17 mouse cellular contexts compared by ENCODE assay signal in genomic region chr8:127885211-127885610, GRCm38 (mm10).
"Had no signal": no experiment of that assay in that cellular context is flagged by ENCODE, and none has a peak within 500 bp of the region (broad histone marks: within the 10 kb centered on the region; RNA-seq: fewer than 3 reads in every experiment).

No protein-coding gene starts in this region.

- H3K4me3 ChIP-seq: heart, embryonic 10.5 days; heart, embryonic 12.5 days; hindbrain, embryonic 15.5 days; layer of hippocampus, adult 2 months; left cerebral cortex, adult 2 months; limb, embryonic 13.5 days; limb, embryonic 15.5 days; liver, embryonic 12.5 days had no signal

- H3K9me3 ChIP-seq: heart, embryonic 10.5 days; hindbrain, embryonic 15.5 days; limb, embryonic 13.5 days; limb, embryonic 15.5 days; liver, embryonic 12.5 days had no signal

- H3K4me1 ChIP-seq: hindbrain, embryonic 15.5 days; limb, embryonic 13.5 days; limb, embryonic 15.5 days; liver, embryonic 12.5 days had no signal

- H3K4me2 ChIP-seq: heart, embryonic 12.5 days; hindbrain, embryonic 15.5 days; limb, embryonic 13.5 days; limb, embryonic 15.5 days; liver, embryonic 12.5 days had no signal

- H3K27ac ChIP-seq: heart, embryonic 10.5 days; hindbrain, embryonic 15.5 days; hindbrain, postnatal 0 days; layer of hippocampus, adult 2 months; left cerebral cortex, adult 2 months; limb, embryonic 13.5 days; limb, embryonic 15.5 days; liver, embryonic 12.5 days; liver, embryonic 14.5 days had no signal

- DNase-seq: gastrocnemius, postnatal 14 days; gastrocnemius, postnatal 36 days; heart, postnatal 10 days; heart, postnatal 36 days; kidney, postnatal 10 days; kidney, postnatal 4 days had no signal

- H3K9ac ChIP-seq: heart, embryonic 12.5 days; hindbrain, embryonic 15.5 days; limb, embryonic 13.5 days; limb, embryonic 15.5 days; liver, embryonic 12.5 days; liver, embryonic 14.5 days had no signal

- H3K27me3 ChIP-seq: heart, embryonic 12.5 days; hindbrain, embryonic 15.5 days; limb, embryonic 13.5 days; limb, embryonic 15.5 days; liver, embryonic 12.5 days had no signal

- ATAC-seq: hindbrain, postnatal 0 days; intestine, embryonic 16.5 days; liver, embryonic 12.5 days had no signal

- H3K36me3 ChIP-seq: heart, embryonic 10.5 days; heart, embryonic 12.5 days; hindbrain, embryonic 15.5 days; limb, embryonic 13.5 days; limb, embryonic 15.5 days; liver, embryonic 12.5 days had no signal
